Mouse (Mus musculus): ENCODE results near the gene Psmc3.

GRCm38 (mm10) chr2:91059376-91059775 lies 5.6 kb downstream of the Psmc3 start:
- TF ChIP-seq HCFC1 (IDR thresholded peaks at IDR 0.05; ENCODE audit: borderline replicate concordance, insufficient read depth, low read length) = no peak
- TF ChIP-seq CHD2 (IDR thresholded peaks at IDR 0.05; ENCODE audit: low read depth, low read length) = no peak

Data from ES-E14 (cell line).